Mouse (Mus musculus) embryonic fibroblast, embryonic 13.5 days (primary cell): Measurements from ENCODE around the gene Gm8332.
"Not testable (repeated sequence)": the region's sequence is repeated elsewhere in the genome, so short reads cannot be mapped to it uniquely, and the experiment has no call there.

Source experiments
- CTCF ChIP-seq: IDR thresholded peaks from 2 replicates; pipeline ENCODE4 v1.5.1; 2011; ENCODE audit warnings: mild to moderate bottlenecking, control low read depth, low read length, moderate library complexity, borderline replicate concordance; ENCODE audit not compliant: insufficient read depth
- POLR2A ChIP-seq: IDR thresholded peaks from 2 replicates; pipeline ENCODE4 v1.6.1; 2011; ENCODE audit warnings: low read depth, mild to moderate bottlenecking, control low read depth, low read length, moderate library complexity

GRCm38 (mm10) chr12:88218059-88218458, 31.8 kb downstream of the Gm8332 start:
- not testable (repeated sequence) for TF ChIP-seq POLR2A, CTCF
